In the genomic region with DNA sequence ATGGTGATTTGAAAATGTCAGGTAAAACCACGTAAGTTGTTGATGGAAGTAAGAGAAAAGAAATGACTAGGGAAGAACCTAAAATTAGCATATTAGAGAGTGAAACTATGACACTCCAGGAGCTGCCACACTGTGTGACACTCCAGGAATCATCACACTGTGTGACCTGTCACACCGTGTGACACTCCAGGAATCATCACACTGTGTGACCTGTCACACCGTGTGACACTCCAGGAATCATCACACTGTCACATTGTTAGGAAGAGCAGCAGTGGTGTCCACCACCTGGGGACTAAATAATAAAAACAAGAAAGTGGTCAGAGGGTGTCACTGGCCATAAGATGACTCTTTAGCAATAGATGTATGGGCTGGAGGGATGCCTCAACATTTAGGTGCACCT, we compare ENCODE assay signal across 27 mouse cellular contexts. TPM values are rescaled to one million over a fixed set of nuclear protein-coding genes. Genes with fewer than 3 reads are reported as not detected.
A peak's percentile ranks its signal among the peaks of the same experiment; 100 is the strongest.
DNase-seq lines count a peak whose midpoint lies in the region; ATAC-seq lines count a peak whose summit lies in the region.
"Had no signal": no experiment of that assay in that cellular context is flagged by ENCODE, and none has a peak within 500 bp of the region (broad histone marks: within the 10 kb centered on the region; RNA-seq: fewer than 3 reads in every experiment).

No protein-coding gene starts in this region.

- 0 out of 2 replicates have a peak, but pooled peaks have one; percentile 37 for ATAC-seq in hindbrain, embryonic 16.5 days
- ATAC-seq in hindbrain, embryonic 12.5 days (ENCODE audit: low FRiP score), result no peak
- peak; percentile 52; the same call in 1 of the 2 replicates for ATAC-seq in midbrain, embryonic 15.5 days (replicated peaks)
- ATAC-seq: forebrain, embryonic 14.5 days had no signal

- WGBS in hindbrain, embryonic 16.5 days, result 71% methylated on average over 3 of the region's 3 CpGs
- WGBS in hindbrain, embryonic 12.5 days, result 76% methylated on average over 3 of the region's 3 CpGs
- 69% methylated on average over 3 of the region's 3 CpGs for WGBS in midbrain, embryonic 15.5 days
- WGBS in midbrain, embryonic 10.5 days, result 84% methylated on average over 3 of the region's 3 CpGs

- no peak overlapping the region for H3K4me3 ChIP-seq in hindbrain, embryonic 16.5 days (ENCODE audit: low read length)
- no peak overlapping the region for H3K4me3 ChIP-seq in hindbrain, embryonic 12.5 days
- no peak overlapping the region for H3K4me3 ChIP-seq in midbrain, embryonic 15.5 days
- no peak overlapping the region for H3K4me3 ChIP-seq in midbrain, embryonic 10.5 days
- H3K4me3 ChIP-seq: embryonic facial prominence, embryonic 13.5 days; embryonic facial prominence, embryonic 15.5 days; erythroblast, embryonic 14.5 days; forebrain, embryonic 10.5 days; forebrain, embryonic 12.5 days had no signal

- H3K27me3 ChIP-seq in hindbrain, embryonic 16.5 days (replicated peaks; ENCODE audit: control insufficient read depth, insufficient read depth, low read length), result no peaks in the 10 kb centered on the region
- no peaks in the 10 kb centered on the region for H3K27me3 ChIP-seq in hindbrain, embryonic 12.5 days
- H3K27me3 ChIP-seq in midbrain, embryonic 15.5 days (replicated peaks), result no peaks in the 10 kb centered on the region
- H3K27me3 ChIP-seq in midbrain, embryonic 10.5 days (ENCODE audit: low read depth, poor library complexity, severe bottlenecking), result no peaks in the 10 kb centered on the region
- H3K27me3 ChIP-seq: embryonic facial prominence, embryonic 13.5 days; embryonic facial prominence, embryonic 15.5 days; forebrain, embryonic 12.5 days had no signal

- H3K4me2 ChIP-seq in hindbrain, embryonic 16.5 days (ENCODE audit: low read length), result no peak overlapping the region
- no peak overlapping the region for H3K4me2 ChIP-seq in hindbrain, embryonic 12.5 days (replicated peaks)
- no peak overlapping the region for H3K4me2 ChIP-seq in midbrain, embryonic 15.5 days
- H3K4me2 ChIP-seq: embryonic facial prominence, embryonic 13.5 days; embryonic facial prominence, embryonic 15.5 days; forebrain, embryonic 12.5 days had no signal

- no peak overlapping the region for H3K27ac ChIP-seq in hindbrain, embryonic 16.5 days (ENCODE audit: low read depth, low read length)
- H3K27ac ChIP-seq in hindbrain, embryonic 12.5 days, result no peak overlapping the region
- no peak overlapping the region for H3K27ac ChIP-seq in midbrain, embryonic 15.5 days
- H3K27ac ChIP-seq in midbrain, embryonic 10.5 days (replicated peaks), result no peak overlapping the region
- H3K27ac ChIP-seq: embryonic facial prominence, embryonic 13.5 days; embryonic facial prominence, embryonic 15.5 days; forebrain, embryonic 10.5 days; forebrain, embryonic 12.5 days had no signal

- peak; percentile 51 for DNase-seq in heart, adult 11 months
- DNase-seq in heart, adult 8-10 months (ENCODE audit: low spot score), result no peak
- DNase-seq in midbrain, embryonic 10.5 days (ENCODE audit: low spot score), result no peak
- DNase-seq: adrenal gland, adult 2 months; adrenal gland, postnatal 10 days; adrenal gland, postnatal 25 days; cerebellum, adult 11 months; cerebellum, adult 18-20 months; cerebellum, adult 8-10 months; cerebellum, adult 9-11 months; cerebellum, postnatal 14 days; cerebellum, postnatal 36 days; embryo, embryonic 11 days had no signal

- H3K9me3 ChIP-seq in hindbrain, embryonic 16.5 days (ENCODE audit: control insufficient read depth, low read length), result 0 out of 2 replicates have a peak, but pooled peaks cover 2% of the 10 kb centered on the region
- H3K9me3 ChIP-seq in hindbrain, embryonic 12.5 days (replicated peaks), result peaks cover 7% of the 10 kb centered on the region; the same call in 1 of the 2 replicates
- H3K9me3 ChIP-seq in midbrain, embryonic 15.5 days, result no peaks in the 10 kb centered on the region
- peaks cover 9% of the 10 kb centered on the region for H3K9me3 ChIP-seq in midbrain, embryonic 10.5 days (replicated peaks)
- H3K9me3 ChIP-seq: embryonic facial prominence, embryonic 15.5 days; forebrain, embryonic 12.5 days had no signal

- H3K4me1 ChIP-seq in hindbrain, embryonic 16.5 days (ENCODE audit: control insufficient read depth, insufficient read depth, low read depth, low read length), result no peaks in the 10 kb centered on the region
- H3K4me1 ChIP-seq in hindbrain, embryonic 12.5 days, result 0 out of 2 replicates have a peak, but pooled peaks cover 3% of the 10 kb centered on the region
- H3K4me1 ChIP-seq in midbrain, embryonic 15.5 days, result peaks cover 3% of the 10 kb centered on the region
- peaks cover 9% of the 10 kb centered on the region; the same call in 1 of the 2 replicates for H3K4me1 ChIP-seq in midbrain, embryonic 10.5 days
- H3K4me1 ChIP-seq: embryonic facial prominence, embryonic 13.5 days; embryonic facial prominence, embryonic 15.5 days; forebrain, embryonic 12.5 days had no signal

- no peaks in the 10 kb centered on the region for H3K36me3 ChIP-seq in hindbrain, embryonic 16.5 days (ENCODE audit: control insufficient read depth, insufficient read depth, low read length)
- no peaks in the 10 kb centered on the region for H3K36me3 ChIP-seq in hindbrain, embryonic 12.5 days
- no peaks in the 10 kb centered on the region for H3K36me3 ChIP-seq in midbrain, embryonic 15.5 days (replicated peaks)
- peaks cover 6% of the 10 kb centered on the region for H3K36me3 ChIP-seq in midbrain, embryonic 10.5 days
- H3K36me3 ChIP-seq: embryonic facial prominence, embryonic 13.5 days; embryonic facial prominence, embryonic 15.5 days had no signal

- H3K9ac ChIP-seq in hindbrain, embryonic 16.5 days (ENCODE audit: low read depth, low read length), result no peak overlapping the region
- no peak overlapping the region for H3K9ac ChIP-seq in hindbrain, embryonic 12.5 days
- H3K9ac ChIP-seq in midbrain, embryonic 15.5 days, result no peak overlapping the region
- H3K9ac ChIP-seq: embryonic facial prominence, embryonic 13.5 days; embryonic facial prominence, embryonic 15.5 days; forebrain, embryonic 12.5 days had no signal

RNA-seq across cellular contexts. Expression of a gene that starts 33.4 kb away (rescaled TPM):
- total RNA-seq in heart, adult 8-10 months (2022), result not detected
- polyA plus RNA-seq in hindbrain, embryonic 16.5 days (2015; fragmentation: Nextera tagmentation; extraction: Ambion mirVana), result 0.34 and 0.61 TPM in 2 replicates
- polyA plus RNA-seq in hindbrain, embryonic 12.5 days (2016; fragmentation: Nextera tagmentation; extraction: Ambion mirVana), result 0.50 TPM in 1 of 2 replicates, not detected in the other
- polyA plus RNA-seq in midbrain, embryonic 15.5 days (2015; fragmentation: Nextera tagmentation; extraction: Ambion mirVana), result 0.65 and 1.3 TPM in 2 replicates
- polyA plus RNA-seq in midbrain, embryonic 10.5 days (2016; fragmentation: Nextera tagmentation; extraction: Ambion mirVana), result 0.33 and 0.37 TPM in 2 replicates
- total RNA-seq: common myeloid progenitor, adult 5-6 weeks; ES-E14; MEL had no signal
- polyA plus RNA-seq: C2C12; embryonic facial prominence, embryonic 11.5 days; erythroblast, embryonic 14.5 days had no signal

RNA-seq across cellular contexts. Expression of a gene that starts 39.3 kb away (rescaled TPM):
- 100 to 1,000 TPM in 1 of 4 experiments, 10 to 100 TPM in 3; 63.7 to 105 (median 80.0) TPM for total RNA-seq in heart, adult 8-10 months (2022)
- 28.9 and 81.2 TPM in 2 replicates for polyA plus RNA-seq in hindbrain, embryonic 16.5 days (2015; fragmentation: Nextera tagmentation; extraction: Ambion mirVana)
- 445 and 497 TPM in 2 replicates for polyA plus RNA-seq in hindbrain, embryonic 12.5 days (2016; fragmentation: Nextera tagmentation; extraction: Ambion mirVana)
- 156 and 180 TPM in 2 replicates for polyA plus RNA-seq in midbrain, embryonic 15.5 days (2015; fragmentation: Nextera tagmentation; extraction: Ambion mirVana)
- polyA plus RNA-seq in midbrain, embryonic 10.5 days (2016; fragmentation: Nextera tagmentation; extraction: Ambion mirVana), result 207 and 256 TPM in 2 replicates

RNA-seq across cellular contexts. Expression of a gene that starts 39.4 kb away (rescaled TPM):
- total RNA-seq in heart, adult 8-10 months (2022), result 1 to 10 TPM in 2 of 4 experiments, under 1 TPM in 1, not detected in 1; 0.95 to 1.7 (median 1.5) TPM
- polyA plus RNA-seq in hindbrain, embryonic 16.5 days (2015; fragmentation: Nextera tagmentation; extraction: Ambion mirVana), result 2.7 and 2.8 TPM in 2 replicates
- polyA plus RNA-seq in hindbrain, embryonic 12.5 days (2016; fragmentation: Nextera tagmentation; extraction: Ambion mirVana), result 2.0 and 2.7 TPM in 2 replicates
- 2.8 and 3.8 TPM in 2 replicates for polyA plus RNA-seq in midbrain, embryonic 15.5 days (2015; fragmentation: Nextera tagmentation; extraction: Ambion mirVana)
- 1.8 and 2.4 TPM in 2 replicates for polyA plus RNA-seq in midbrain, embryonic 10.5 days (2016; fragmentation: Nextera tagmentation; extraction: Ambion mirVana)
